Mouse (Mus musculus): ENCODE data around the gene Chrm4.
A peak's percentile ranks its signal among the peaks of the same experiment; 100 is the strongest.

Chrm4 gene

GRCm38 (mm10) chr2:91922586-91923414 lies 4.2 kb upstream of the Chrm4 start:
- no peak for DNase-seq (ENCODE audit: low read depth, low spot score)

DNA sequence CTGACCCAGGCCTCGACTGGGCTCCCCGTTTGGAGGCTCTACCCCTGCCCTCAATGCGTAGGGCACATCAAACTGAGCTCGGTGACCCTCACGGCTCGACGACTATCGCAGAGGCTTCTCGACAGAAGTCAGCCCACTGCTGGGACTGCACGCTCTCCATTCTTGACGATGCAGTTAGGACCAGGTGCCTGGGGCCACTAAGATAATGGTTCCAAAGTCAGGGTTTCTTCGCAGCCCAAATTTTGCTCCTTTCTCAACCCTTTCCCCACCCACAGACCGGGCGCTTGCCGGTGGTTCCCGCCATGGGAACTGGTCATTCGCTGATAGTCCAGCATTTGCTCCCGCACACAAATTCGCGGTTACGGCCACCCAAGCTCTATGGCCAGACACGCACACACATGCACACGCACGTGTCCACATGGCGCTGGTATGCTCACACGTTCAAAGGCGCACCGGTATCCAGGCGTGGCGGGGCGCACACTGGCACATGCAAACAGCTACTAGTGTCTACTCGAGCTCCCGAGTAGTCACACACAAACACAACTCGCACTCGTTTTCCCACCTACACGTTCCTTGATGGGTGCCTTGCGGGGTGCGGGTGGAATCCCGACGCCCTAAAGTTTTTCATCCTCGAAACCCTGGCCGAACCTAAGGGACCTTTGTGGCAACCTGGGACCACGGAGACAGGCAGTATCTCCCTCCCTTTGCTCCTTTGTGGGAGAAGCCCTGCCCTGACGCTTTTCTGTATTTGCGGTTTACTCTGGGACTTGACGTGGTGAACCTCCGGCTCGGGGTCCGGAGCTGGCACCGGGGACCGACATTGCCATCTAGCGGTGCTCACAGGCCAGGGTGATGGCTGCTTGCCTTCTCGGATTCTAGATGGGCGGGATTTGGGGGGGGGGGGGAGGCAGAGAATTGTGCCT lies 3.4 kb upstream of the Chrm4 start:
- DNase-seq (ENCODE audit: low read depth, low spot score): no peak

- no peak for DNase-seq (ENCODE audit: low read depth, low spot score)
Observed at GRCm38 (mm10) chr2:91924726-91925125, 2.3 kb upstream of the Chrm4 start.

DNA sequence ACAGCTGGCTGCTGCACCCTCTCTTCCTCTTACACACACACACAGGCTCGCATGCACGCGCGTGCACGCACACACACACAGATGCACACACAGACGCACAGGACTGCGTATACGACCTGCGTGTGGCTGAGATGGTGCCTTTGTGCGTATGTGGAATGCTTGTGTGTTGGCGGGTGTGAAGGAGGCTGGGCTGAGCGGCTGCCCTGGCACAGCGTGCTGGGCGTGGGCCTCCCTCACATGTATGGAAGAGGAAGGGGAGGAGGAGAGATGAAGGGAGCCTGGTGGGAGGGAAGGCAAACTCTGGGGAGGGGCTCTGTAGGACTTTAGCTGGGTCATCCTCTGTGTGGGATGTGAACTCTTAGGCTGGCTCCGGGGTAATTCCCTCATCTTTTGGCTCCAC lies 1.6 kb upstream of the Chrm4 start:
- DNase-seq (ENCODE audit: low read depth, low spot score): no peak

DNA sequence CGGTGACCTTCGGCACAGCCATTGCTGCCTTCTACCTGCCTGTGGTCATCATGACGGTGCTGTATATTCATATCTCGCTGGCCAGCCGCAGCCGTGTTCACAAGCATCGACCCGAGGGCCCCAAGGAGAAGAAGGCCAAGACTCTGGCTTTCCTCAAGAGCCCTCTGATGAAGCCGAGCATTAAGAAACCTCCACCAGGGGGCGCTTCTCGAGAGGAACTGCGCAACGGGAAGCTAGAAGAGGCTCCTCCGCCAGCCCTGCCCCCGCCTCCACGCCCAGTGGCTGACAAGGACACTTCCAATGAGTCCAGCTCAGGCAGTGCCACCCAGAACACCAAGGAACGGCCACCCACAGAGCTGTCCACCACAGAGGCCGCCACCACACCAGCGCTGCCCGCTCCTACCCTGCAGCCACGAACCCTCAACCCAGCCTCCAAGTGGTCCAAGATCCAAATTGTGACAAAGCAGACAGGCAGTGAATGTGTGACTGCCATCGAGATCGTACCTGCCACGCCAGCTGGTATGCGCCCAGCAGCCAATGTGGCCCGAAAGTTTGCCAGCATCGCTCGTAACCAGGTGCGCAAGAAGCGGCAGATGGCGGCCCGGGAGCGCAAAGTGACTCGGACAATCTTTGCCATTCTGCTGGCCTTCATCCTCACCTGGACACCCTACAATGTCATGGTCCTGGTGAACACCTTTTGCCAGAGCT lies 931 bp downstream of the Chrm4 start:
- no peak for DNase-seq (ENCODE audit: low read depth, low spot score)

DNA sequence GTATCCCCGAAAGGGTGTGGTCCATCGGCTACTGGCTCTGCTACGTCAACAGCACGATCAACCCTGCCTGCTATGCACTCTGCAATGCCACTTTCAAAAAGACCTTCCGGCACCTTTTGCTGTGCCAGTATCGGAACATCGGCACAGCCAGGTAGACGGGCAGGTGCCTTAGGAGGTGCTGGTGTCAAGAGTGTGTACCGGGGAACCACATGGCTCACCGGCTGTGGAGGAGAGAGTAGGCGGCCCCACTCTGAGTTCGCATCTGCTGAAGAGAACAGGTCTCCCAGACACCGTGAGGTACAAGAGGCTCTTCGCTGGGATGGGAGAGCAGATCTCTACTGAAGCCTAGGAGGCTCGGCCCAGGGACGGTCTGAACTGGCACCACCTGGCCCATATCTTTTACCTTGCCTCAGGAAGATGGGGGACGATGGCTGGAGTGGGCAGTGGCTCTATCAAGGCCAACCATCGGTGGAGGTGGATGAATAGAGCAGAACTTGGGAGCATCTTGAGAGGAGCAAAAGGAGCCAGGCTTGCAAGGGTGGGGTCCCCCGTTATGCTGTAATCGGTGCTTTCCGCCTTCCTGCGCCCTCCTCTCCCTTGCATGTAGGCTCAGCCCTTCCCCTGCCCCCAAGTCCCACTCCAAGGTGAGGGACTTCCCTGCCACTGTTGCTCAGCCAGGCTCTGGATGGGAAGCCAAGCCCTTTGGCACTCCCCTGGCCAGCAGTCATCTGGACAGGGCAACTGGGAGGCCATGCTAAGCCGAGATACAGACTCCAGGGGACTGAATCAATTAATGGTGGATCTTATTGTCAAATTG lies 1.7 kb downstream of the Chrm4 start:
- DNase-seq (ENCODE audit: low read depth, low spot score): no peak

DNA sequence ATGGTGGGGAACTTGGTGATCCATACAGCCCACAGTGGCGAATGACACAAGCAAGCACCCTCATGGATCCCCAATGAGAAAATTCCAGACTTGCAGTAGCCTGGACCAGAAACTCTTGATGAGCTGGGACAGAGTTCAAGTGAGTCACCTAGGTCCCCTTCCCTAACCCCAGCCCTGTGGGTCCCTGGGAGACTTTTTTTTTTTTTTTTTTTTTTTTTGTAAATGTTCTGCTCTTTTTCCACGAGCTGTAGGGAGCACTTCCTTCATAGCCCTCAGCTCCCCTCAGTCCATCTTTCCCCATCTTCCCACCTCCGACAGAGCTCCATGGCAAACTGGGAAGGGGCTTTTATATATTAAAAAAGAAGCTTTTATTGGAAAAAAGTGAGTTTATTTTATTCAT lies 2.4 kb downstream of the Chrm4 start:
- DNase-seq (ENCODE audit: low read depth, low spot score): no peak

DNA sequence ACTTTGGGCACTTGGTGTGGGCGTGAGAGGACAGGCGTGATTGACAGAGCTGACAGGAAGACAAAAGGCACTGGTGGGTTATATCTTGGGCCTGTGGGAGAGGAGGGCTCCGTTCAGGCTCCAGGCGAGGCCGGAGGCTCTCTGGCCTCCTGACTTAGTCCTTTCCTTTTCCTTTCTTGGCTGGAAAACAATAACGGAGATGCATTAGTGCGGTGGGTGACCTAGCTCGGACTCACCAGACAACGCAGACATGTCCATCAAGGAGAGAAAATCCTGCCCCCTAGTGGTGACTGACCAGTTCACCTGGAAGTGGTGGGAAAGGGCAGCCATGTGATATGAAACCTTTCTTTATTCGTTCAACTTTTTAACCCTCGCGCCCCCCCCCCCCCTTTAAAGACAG lies 2.9 kb downstream of the Chrm4 start:
- DNase-seq (ENCODE audit: low read depth, low spot score): no peak

DNA sequence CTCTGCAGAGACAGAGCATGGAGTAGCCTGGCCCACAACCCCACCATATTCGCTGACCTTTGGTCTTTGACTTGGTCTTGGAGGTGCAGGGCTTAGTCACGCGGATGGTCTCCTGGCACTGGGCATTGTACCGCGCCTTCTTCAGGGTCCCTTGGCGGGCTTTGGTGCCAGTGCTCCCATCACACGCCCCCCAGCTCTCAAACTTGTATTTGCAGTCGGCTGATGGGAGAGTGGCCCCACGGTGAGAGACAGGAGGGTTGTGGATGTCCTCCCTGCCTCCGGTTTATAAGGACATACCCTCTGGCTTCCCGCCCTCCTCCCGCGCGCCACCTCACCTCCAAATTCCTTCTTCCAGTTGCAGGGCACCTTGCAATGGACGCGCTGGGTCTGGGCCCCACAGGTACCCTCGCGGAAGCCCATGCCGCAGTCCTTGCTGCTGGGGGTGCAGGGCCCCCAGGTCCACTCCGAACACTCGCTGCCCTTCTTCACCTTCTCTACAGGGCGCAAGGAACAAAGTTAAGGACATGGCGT lies 3.8 kb downstream of the Chrm4 start:
- DNase-seq (ENCODE audit: low read depth, low spot score): no peak

DNA sequence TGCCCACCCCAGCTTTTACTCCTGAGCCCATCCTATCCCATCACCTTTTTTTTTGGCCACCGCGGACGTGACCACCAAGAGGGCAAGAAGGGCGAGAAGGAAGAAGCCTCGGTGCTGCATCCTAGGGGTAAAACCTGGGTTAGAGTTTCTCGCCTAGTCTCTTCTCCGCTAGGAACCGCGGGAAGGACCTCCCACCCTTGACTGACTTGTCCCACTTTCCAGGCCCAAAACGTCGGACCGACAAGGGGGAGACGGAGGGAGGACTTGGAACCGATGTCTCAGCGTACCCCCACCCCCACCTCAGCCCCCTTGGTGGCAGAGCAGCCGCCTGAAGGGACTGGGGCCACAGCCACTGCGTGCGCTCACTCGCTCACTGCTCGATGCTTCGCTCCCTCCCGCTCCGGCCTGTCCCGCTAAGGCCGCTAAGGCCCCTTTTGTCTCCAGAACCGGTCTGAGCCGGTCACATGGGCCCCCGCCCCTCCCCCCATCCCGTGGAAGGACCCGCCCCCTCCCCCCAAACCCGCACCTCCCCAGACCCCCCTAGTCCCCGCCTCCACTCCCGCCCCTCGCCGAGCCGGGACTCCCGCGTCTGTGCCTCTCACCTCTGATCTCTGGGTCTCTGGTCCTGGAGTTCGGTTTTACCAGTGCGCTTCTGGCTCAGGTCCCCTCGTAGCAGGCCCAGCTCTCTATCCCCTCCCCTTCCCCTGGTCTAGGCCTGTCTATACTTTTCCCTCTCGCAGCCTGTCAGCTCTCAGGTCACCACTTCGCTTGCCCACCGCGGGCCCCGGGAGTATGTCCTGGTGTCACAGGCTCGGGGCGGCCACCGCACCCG lies 4.5 kb downstream of the Chrm4 start:
- peak; percentile 62 for DNase-seq (ENCODE audit: low read depth, low spot score)

- DNase-seq (ENCODE audit: low read depth, low spot score): no peak
Observed at GRCm38 (mm10) chr2:91932160-91932711, 5.2 kb downstream of the Chrm4 start, which contains the start of gene Mdk. Mdk (minus strand) TSS chr2:91932297.

GRCm38 (mm10) chr2:91932737-91933350 lies 5.8 kb downstream of the Chrm4 start:
- DNase-seq (ENCODE audit: low read depth, low spot score): no peak

DNA sequence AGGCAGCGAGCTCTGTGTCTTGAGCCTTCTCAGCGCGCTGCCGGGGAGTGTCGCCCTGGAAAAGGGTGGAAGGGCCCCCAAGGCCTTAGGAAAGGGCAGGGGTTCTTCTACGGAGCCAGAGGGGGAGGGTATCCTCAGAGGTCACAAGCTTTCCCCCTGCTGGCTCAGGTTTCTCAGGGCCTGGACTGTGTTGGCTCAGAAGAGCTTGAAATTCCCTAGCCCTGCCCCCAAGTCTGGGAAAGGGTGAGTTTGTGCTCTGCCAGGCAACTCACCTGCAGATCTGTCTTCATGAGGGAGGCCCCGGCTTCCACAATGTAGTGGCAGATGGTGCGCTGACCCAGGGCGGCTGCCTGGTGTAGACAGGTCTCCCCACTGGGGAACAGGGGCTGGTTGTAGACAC lies 6.4 kb downstream of the Chrm4 start:
- no peak for DNase-seq (ENCODE audit: low read depth, low spot score)

- no peak for DNase-seq (ENCODE audit: low read depth, low spot score)
Observed at GRCm38 (mm10) chr2:91934016-91934415, 7.0 kb downstream of the Chrm4 start.

GRCm38 (mm10) chr2:91934826-91935525 lies 7.9 kb downstream of the Chrm4 start:
- DNase-seq (ENCODE audit: low read depth, low spot score): no peak

DNA sequence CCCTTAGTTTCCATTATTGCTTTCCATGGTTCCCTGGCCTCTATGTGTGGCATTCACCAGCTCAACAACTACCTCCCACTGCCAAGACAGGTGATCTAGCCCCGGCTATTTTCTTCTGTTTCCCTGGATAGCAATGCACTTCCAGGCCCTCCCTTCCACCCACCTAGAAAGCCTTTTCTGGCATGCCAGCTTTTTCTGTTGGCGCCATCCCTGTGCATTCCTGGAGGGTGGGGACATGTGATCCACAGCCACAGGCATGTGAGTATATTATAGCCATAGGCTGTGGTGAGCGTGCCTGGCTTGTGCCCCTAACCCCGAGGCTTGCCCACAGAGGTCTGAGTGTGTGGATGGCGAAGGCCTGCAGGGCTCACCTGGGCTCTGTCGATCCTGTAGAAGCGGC lies 9.1 kb downstream of the Chrm4 start:
- DNase-seq (ENCODE audit: low read depth, low spot score): no peak

GRCm38 (mm10) chr2:91939303-91939935 lies 12.4 kb downstream of the Chrm4 start:
- no peak for DNase-seq (ENCODE audit: low read depth, low spot score)

DNA sequence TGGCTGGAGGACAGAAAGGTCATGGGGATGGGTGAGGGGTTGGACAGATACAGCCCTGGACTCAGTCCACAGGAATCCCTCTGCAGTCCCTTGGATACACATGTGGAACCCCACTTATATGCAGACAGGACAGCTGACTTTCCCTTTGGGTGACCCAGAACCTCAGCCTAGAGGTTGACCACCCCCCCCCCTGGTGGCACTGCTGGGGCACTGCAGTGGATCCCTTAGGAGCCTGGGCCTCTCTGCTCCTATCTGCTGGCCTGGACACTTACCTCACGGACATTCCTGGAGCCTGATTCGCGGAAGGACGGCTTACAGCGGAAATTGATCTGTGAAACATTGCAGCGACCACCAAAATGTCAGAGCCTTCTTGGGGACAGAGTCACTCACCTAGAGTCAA lies 15.3 kb downstream of the Chrm4 start:
- no peak for DNase-seq (ENCODE audit: low read depth, low spot score)

Data from WW6 (cell line).